Mouse (Mus musculus) intestine, postnatal 0 days (tissue): ENCODE measurements around the gene Rab3b. TPM values are rescaled to one million over a fixed set of nuclear protein-coding genes. Genes with fewer than 3 reads are reported as not detected.
"Not testable (repeated sequence)": the region's sequence is repeated elsewhere in the genome, so short reads cannot be mapped to it uniquely, and the experiment has no call there.

Experiments
- ATAC-seq: fragments of 200-750 bp; cut with Nextera tagmentation; 2 replicates; pipeline ENCODE4 v1.8.0; 2017; ENCODE audit warnings: mild to moderate bottlenecking, moderate TSS enrichment, moderate library complexity
- H3K27ac ChIP-seq: fragments of 300-500 bp; sonication (generic); 2 replicates; pipeline ENCODE4 v1.5.1; 2014; ENCODE audit warnings: mild to moderate bottlenecking, low read depth, low read length, moderate library complexity
- H3K27me3 ChIP-seq: fragments of 300-500 bp; sonication (generic); replicated peaks from 2 replicates; pipeline ENCODE4 v1.6.1; 2014; ENCODE audit warnings: low read length, mixed read lengths; ENCODE audit not compliant: control insufficient read depth, insufficient read depth
- H3K36me3 ChIP-seq: fragments of 300-500 bp; sonication (generic); 2 replicates; pipeline ENCODE4 v1.6.1; 2014; ENCODE audit warnings: mild to moderate bottlenecking, moderate library complexity; ENCODE audit not compliant: control insufficient read depth, insufficient read depth
- H3K4me1 ChIP-seq: fragments of 300-500 bp; sonication (generic); replicated peaks from 2 replicates; pipeline ENCODE4 v1.6.1; 2014; ENCODE audit warnings: antibody characterized with exemption, low read length, mixed read lengths; ENCODE audit not compliant: control insufficient read depth, insufficient read depth
- H3K4me2 ChIP-seq: fragments of 300-500 bp; sonication (generic); replicated peaks from 2 replicates; pipeline ENCODE4 v1.6.1; 2014; ENCODE audit warnings: low read depth, mild to moderate bottlenecking, moderate library complexity
- H3K4me3 ChIP-seq: fragments of 300-500 bp; sonication (generic); 2 replicates; pipeline ENCODE4 v1.5.1; 2014; ENCODE audit warnings: low read depth, low read length
- H3K9ac ChIP-seq: fragments of 300-500 bp; sonication (generic); 2 replicates; pipeline ENCODE4 v1.6.1; 2014; ENCODE audit warnings: mild to moderate bottlenecking, low read depth, low read length
- H3K9me3 ChIP-seq: fragments of 300-500 bp; sonication (generic); 2 replicates; pipeline ENCODE4 v1.6.1; 2016; ENCODE audit warnings: mixed run types; ENCODE audit not compliant: control insufficient read depth
- CTCF ChIP-seq: sonication (generic); IDR thresholded peaks from 2 replicates; pipeline ENCODE4 v1.5.1; 2016; ENCODE audit warnings: low read depth, mild to moderate bottlenecking, control low read depth, antibody characterized with exemption, moderate library complexity
- WGBS: fragments of 180-500 bp; shearing (Covaris S2); extraction: QIAGEN DNeasy Blood & Tissue Kit; methylation state at CpG from one replicate; pipeline ENCODE4 v1.1.7; 2014; 5-methylcytosine and 5-hydroxymethylcytosine counted together
- polyA plus RNA-seq: library from polyadenylated mRNA; unstranded; fragments of >200 nt; fragmentation: Nextera tagmentation; extraction: Ambion mirVana; gene quantifications from 2 replicates; pipeline ENCODE4 v1.2.1, GENCODE M21; 2015

Gene Rab3b
- polyA plus RNA-seq, 1 experiment from 2014 or later = 12.7 TPM

- H3K4me2 ChIP-seq = no peak overlapping the region
- H3K27me3 ChIP-seq = no peaks in the 10 kb centered on the region
- no peak overlapping the region for H3K27ac ChIP-seq
- 65% methylated on average over 11 of the region's 11 CpGs for WGBS
- no peaks in the 10 kb centered on the region for H3K4me1 ChIP-seq
- no peaks in the 10 kb centered on the region for H3K36me3 ChIP-seq
- no peak for TF ChIP-seq CTCF
- no peak for ATAC-seq
- no peaks in the 10 kb centered on the region for H3K9me3 ChIP-seq
- no peak overlapping the region for H3K4me3 ChIP-seq
- no peak overlapping the region for H3K9ac ChIP-seq
Measured at GRCm38 (mm10) chr4:108915101-108915500, 36.2 kb downstream of the Rab3b start.

DNA sequence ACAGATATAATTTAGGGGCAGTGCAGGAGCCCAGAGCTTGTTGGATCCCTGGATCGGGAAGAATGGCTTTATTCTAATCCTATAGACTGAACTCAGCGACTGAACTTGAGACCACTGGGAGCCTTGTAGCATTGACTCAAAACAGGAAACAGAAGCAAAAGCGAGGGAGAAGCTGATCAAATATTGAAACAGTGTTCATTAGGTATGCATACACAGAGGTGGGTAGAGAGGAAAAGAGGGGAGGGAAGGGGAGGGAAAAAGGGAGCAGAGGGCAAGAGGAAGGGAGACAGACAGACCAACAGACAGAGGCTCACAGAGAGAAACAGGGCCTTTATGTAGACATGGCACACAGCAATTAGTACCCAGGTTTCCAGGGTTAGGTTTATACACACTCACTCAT lies 38.8 kb downstream of the Rab3b start:
- H3K36me3 ChIP-seq = no peaks in the 10 kb centered on the region
- H3K27ac ChIP-seq = no peak overlapping the region
- H3K4me3 ChIP-seq = no peak overlapping the region
- H3K4me1 ChIP-seq = no peaks in the 10 kb centered on the region
- no peak overlapping the region for H3K4me2 ChIP-seq
- no peak overlapping the region for H3K9ac ChIP-seq
- whole genome bisulfite sequencing = 53% methylated on average over 3 of the region's 3 CpGs
- H3K9me3 ChIP-seq = no peaks in the 10 kb centered on the region
- ATAC-seq = no peak
- H3K27me3 ChIP-seq = no peaks in the 10 kb centered on the region
- no peak for TF ChIP-seq CTCF

GRCm38 (mm10) chr4:108927945-108928344 lies 49.1 kb downstream of the Rab3b start:
- H3K36me3 ChIP-seq, H3K27ac ChIP-seq, H3K4me3 ChIP-seq, H3K4me1 ChIP-seq, H3K4me2 ChIP-seq, ATAC-seq, H3K27me3 ChIP-seq, H3K9me3 ChIP-seq, H3K9ac ChIP-seq: not testable (repeated sequence)
- WGBS = 83% methylated on average over 9 of the region's 9 CpGs
- TF ChIP-seq CTCF = peak; percentile 34

- Histone ChIP-seq H3K27ac (no peak overlapping the region), H3K27me3 (no peaks in the 10 kb centered on the region), H3K36me3 (no peaks in the 10 kb centered on the region), H3K4me2 (no peak overlapping the region), H3K4me1 (no peaks in the 10 kb centered on the region), H3K9ac (no peak overlapping the region), H3K9me3 (no peaks in the 10 kb centered on the region), H3K4me3 (no peak overlapping the region)
- no peak for TF ChIP-seq CTCF
- no peak for ATAC-seq
- WGBS = 47% methylated on average over 1 of the region's 1 CpGs
Measured at GRCm38 (mm10) chr4:108933163-108933562, 54.3 kb downstream of the Rab3b start.

- TF ChIP-seq CTCF = no peak
- no peak overlapping the region for H3K9ac ChIP-seq
- no peaks in the 10 kb centered on the region for H3K4me1 ChIP-seq
- no peak overlapping the region for H3K4me3 ChIP-seq
- no peaks in the 10 kb centered on the region for H3K27me3 ChIP-seq
- 90% methylated on average over 4 of the region's 4 CpGs for WGBS
- H3K27ac ChIP-seq = no peak overlapping the region
- no peaks in the 10 kb centered on the region for H3K36me3 ChIP-seq
- no peaks in the 10 kb centered on the region for H3K9me3 ChIP-seq
- no peak overlapping the region for H3K4me2 ChIP-seq
- ATAC-seq = no peak
Measured at GRCm38 (mm10) chr4:108934856-108935255, 56.0 kb downstream of the Rab3b start.

DNA sequence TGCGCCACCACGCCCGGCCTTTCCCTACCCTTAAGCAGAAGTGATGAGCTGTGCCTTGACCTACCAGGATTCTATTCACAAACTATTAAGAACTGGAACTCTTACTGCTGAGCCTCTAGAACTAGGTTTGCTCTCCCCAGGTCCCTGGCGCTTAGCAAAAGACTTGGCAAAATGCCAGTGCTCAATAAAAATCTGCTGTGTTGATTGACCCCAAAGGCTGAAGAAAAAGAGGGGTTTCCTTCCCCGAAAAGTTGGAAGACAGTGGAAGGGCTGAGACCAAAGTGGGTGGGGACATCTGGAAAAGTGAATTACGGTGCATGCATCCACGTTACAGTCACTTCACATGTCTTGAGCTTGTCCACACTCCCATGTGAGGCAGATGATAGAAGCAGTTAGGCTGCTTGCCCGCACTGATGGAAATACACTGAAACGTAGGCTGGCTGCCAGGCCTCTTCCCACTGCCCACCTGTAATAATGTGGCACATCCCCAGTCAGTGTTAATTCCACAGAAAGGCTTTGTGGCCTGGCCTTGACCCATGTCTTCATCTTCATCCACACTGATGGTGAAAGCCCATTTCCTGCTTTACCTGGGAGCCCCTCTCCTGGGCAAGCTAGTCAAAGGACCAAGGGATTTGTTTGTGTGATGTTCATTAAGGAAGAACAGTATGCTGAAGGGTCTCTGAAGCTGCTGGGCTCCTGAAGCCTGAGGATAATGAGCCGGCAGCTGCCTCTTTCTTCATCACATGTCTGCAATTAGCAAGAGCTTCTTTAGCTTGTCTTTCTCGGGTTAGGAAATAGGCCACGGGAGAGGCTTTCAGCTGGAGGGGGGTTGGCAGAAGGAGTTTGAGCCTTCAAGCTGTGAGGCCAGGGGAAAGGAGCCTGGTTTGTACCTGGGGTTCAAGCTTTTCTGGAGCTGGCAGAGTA lies 59.2 kb downstream of the Rab3b start:
- no peak overlapping the region for H3K4me2 ChIP-seq
- H3K27me3 ChIP-seq = no peaks in the 10 kb centered on the region
- no peak overlapping the region for H3K4me3 ChIP-seq
- no peak for TF ChIP-seq CTCF
- H3K27ac ChIP-seq = no peak overlapping the region
- no peaks in the 10 kb centered on the region for H3K4me1 ChIP-seq
- H3K36me3 ChIP-seq = no peaks in the 10 kb centered on the region
- 69% methylated on average over 12 of the region's 12 CpGs for WGBS
- no peak overlapping the region for H3K9ac ChIP-seq
- H3K9me3 ChIP-seq = no peaks in the 10 kb centered on the region
- no peak for ATAC-seq
